Mouse (Mus musculus): ENCODE data around the gene S100a2.

GRCm38 (mm10) chr3:90604416-90604815 is 14.4 kb downstream of the S100a2 start:
- TF ChIP-seq CTCF (IDR thresholded peaks at IDR 0.05; ENCODE audit: low read depth, low read length), result no peak
- TF ChIP-seq POLR2A (IDR thresholded peaks at IDR 0.05; ENCODE audit: extremely low read depth, insufficient read depth, low read length), result no peak

Data from liver, adult 2 months (tissue).